ENCODE assay signal across 29 mouse cellular contexts in the genomic region with DNA sequence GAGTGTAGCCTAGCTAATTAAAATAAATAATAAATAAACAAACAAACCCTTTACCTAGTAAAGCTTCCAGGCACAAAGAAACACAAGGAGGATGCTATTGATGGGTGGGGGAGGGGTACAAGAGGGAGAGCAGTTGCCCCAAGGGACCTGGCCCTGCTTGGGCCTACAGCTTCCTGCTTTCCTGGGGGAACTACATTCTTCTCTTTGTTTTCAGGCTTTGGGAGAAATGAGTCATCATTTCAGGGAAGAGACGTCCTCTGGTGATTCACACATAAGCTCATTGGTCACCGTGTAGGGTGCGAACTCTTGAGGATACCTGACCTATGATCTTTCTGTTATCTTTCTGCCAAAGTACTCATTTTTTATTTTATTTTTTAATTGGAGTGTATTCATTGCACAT. TPM values are rescaled to one million over a fixed set of nuclear protein-coding genes. Genes with fewer than 3 reads are reported as not detected.
A peak's percentile ranks its signal among the peaks of the same experiment; 100 is the strongest.
DNase-seq lines count a peak whose midpoint lies in the region; ATAC-seq lines count a peak whose summit lies in the region.
"Had no signal": no experiment of that assay in that cellular context is flagged by ENCODE, and none has a peak within 500 bp of the region (broad histone marks: within the 10 kb centered on the region; RNA-seq: fewer than 3 reads in every experiment).

No protein-coding gene starts in this region.

- peaks cover 4% of the 10 kb centered on the region; the same call in 1 of the 2 replicates for H3K27me3 ChIP-seq in forebrain, embryonic 11.5 days (ENCODE audit: control insufficient read depth, insufficient read depth, low read length)
- H3K27me3 ChIP-seq in forebrain, embryonic 16.5 days (replicated peaks; ENCODE audit: control insufficient read depth, insufficient read depth, low read length), result peaks cover 4% of the 10 kb centered on the region; the same call in 1 of the 2 replicates
- peaks cover 15% of the 10 kb centered on the region; the same call in 1 of the 2 replicates for H3K27me3 ChIP-seq in hindbrain, embryonic 12.5 days

- H3K4me2 ChIP-seq in forebrain, embryonic 11.5 days (ENCODE audit: low read depth, low read length, severe bottlenecking), result no peak overlapping the region
- no peak overlapping the region for H3K4me2 ChIP-seq in forebrain, embryonic 16.5 days (ENCODE audit: low read length)
- H3K4me2 ChIP-seq in hindbrain, embryonic 12.5 days (replicated peaks), result no peak overlapping the region
- H3K4me2 ChIP-seq: forebrain, embryonic 12.5 days; limb, embryonic 13.5 days; liver, embryonic 13.5 days; lung, embryonic 14.5 days; midbrain, embryonic 13.5 days; neural tube, embryonic 12.5 days had no signal

- H3K4me1 ChIP-seq in forebrain, embryonic 11.5 days (replicated peaks; ENCODE audit: control insufficient read depth, insufficient read depth, low read length), result peaks cover 5% of the 10 kb centered on the region; the same call in 1 of the 2 replicates
- peaks cover 10% of the 10 kb centered on the region for H3K4me1 ChIP-seq in forebrain, embryonic 16.5 days (replicated peaks; ENCODE audit: control insufficient read depth, insufficient read depth, low read length)
- H3K4me1 ChIP-seq in hindbrain, embryonic 12.5 days, result peaks cover 11% of the 10 kb centered on the region

- ATAC-seq in forebrain, embryonic 11.5 days (replicated peaks; ENCODE audit: low FRiP score), result no peak
- ATAC-seq in forebrain, embryonic 16.5 days, result no peak
- no peak for ATAC-seq in hindbrain, embryonic 12.5 days (ENCODE audit: low FRiP score)
- ATAC-seq: inflammation-experienced regulatory T-cells, adult 6 months; midbrain, embryonic 13.5 days had no signal

- no peak overlapping the region for H3K4me3 ChIP-seq in forebrain, embryonic 11.5 days (ENCODE audit: low read depth, low read length)
- H3K4me3 ChIP-seq in forebrain, embryonic 16.5 days (replicated peaks; ENCODE audit: low read length), result no peak overlapping the region
- no peak overlapping the region for H3K4me3 ChIP-seq in hindbrain, embryonic 12.5 days
- H3K4me3 ChIP-seq: forebrain, embryonic 12.5 days; limb, embryonic 13.5 days; liver, embryonic 13.5 days; midbrain, embryonic 13.5 days; neural tube, embryonic 12.5 days had no signal

- peak; percentile 41 for DNase-seq in forebrain, embryonic 11.5 days (ENCODE audit: low spot score)
- peak; percentile 12 for DNase-seq in testis, postnatal 10 days (ENCODE audit: low spot score)
- DNase-seq in testis, postnatal 14 days (ENCODE audit: low spot score), result no peak
- DNase-seq in R1 (ENCODE audit: low read depth, low spot score), result peak; percentile 62
- no peak for DNase-seq in gastrocnemius, postnatal 14 days
- no peak for DNase-seq in layer of hippocampus, adult 11-12 months (ENCODE audit: low spot score)
- DNase-seq: cerebellum, adult 18-20 months; cerebellum, postnatal 25 days; embryo, embryonic 11 days; gastrocnemius, postnatal 25 days; heart, postnatal 10 days; liver, embryonic 13.5 days; lung, embryonic 14.5 days; right cerebral cortex, postnatal 4 days; thymus, postnatal 4 days had no signal

- H3K9me3 ChIP-seq in forebrain, embryonic 11.5 days (ENCODE audit: control insufficient read depth, low read length), result no peaks in the 10 kb centered on the region
- H3K9me3 ChIP-seq in forebrain, embryonic 16.5 days (ENCODE audit: control insufficient read depth, low read length), result no peaks in the 10 kb centered on the region
- H3K9me3 ChIP-seq in hindbrain, embryonic 12.5 days (replicated peaks), result no peaks in the 10 kb centered on the region
- H3K9me3 ChIP-seq: forebrain, embryonic 12.5 days; limb, embryonic 13.5 days; liver, embryonic 13.5 days; midbrain, embryonic 13.5 days; neural tube, embryonic 12.5 days had no signal

- no peak overlapping the region for H3K9ac ChIP-seq in forebrain, embryonic 11.5 days (ENCODE audit: low read length)
- no peak overlapping the region for H3K9ac ChIP-seq in forebrain, embryonic 16.5 days (replicated peaks; ENCODE audit: low read depth, low read length)
- H3K9ac ChIP-seq in hindbrain, embryonic 12.5 days, result no peak overlapping the region
- H3K9ac ChIP-seq: forebrain, embryonic 12.5 days; limb, embryonic 13.5 days; liver, embryonic 13.5 days; lung, embryonic 14.5 days; midbrain, embryonic 13.5 days; neural tube, embryonic 12.5 days had no signal

- no peaks in the 10 kb centered on the region for H3K36me3 ChIP-seq in forebrain, embryonic 11.5 days (ENCODE audit: control insufficient read depth, insufficient read depth, low read length)
- no peaks in the 10 kb centered on the region for H3K36me3 ChIP-seq in forebrain, embryonic 16.5 days (ENCODE audit: control insufficient read depth, insufficient read depth)
- no peaks in the 10 kb centered on the region for H3K36me3 ChIP-seq in hindbrain, embryonic 12.5 days
- H3K36me3 ChIP-seq: forebrain, embryonic 12.5 days; limb, embryonic 13.5 days; liver, embryonic 13.5 days; midbrain, embryonic 13.5 days; neural tube, embryonic 12.5 days had no signal

- H3K27ac ChIP-seq in forebrain, embryonic 11.5 days (ENCODE audit: low read depth, low read length), result no peak overlapping the region
- H3K27ac ChIP-seq in forebrain, embryonic 16.5 days (ENCODE audit: low read length), result no peak overlapping the region
- H3K27ac ChIP-seq in hindbrain, embryonic 12.5 days, result no peak overlapping the region
- H3K27ac ChIP-seq: forebrain, embryonic 12.5 days; limb, embryonic 13.5 days; liver, embryonic 13.5 days; midbrain, embryonic 13.5 days; neural tube, embryonic 12.5 days had no signal

- 74% methylated on average over 3 of the region's 3 CpGs for WGBS in forebrain, embryonic 11.5 days
- 72% methylated on average over 3 of the region's 3 CpGs for WGBS in forebrain, embryonic 16.5 days
- 84% methylated on average over 3 of the region's 3 CpGs for WGBS in hindbrain, embryonic 12.5 days

- intact Hi-C loops in gastrocnemius, postnatal 14 days (cut with DNase I; ENCODE audit: low total_unique reads), result no loop called here

RNA-seq across cellular contexts. Expression of a gene that starts 2.3 kb away (rescaled TPM):
- polyA plus RNA-seq in forebrain, embryonic 11.5 days (2014; fragmentation: Nextera tagmentation; extraction: Ambion mirVana), result 0.86 and 1.3 TPM in 2 replicates
- 3.1 and 5.1 TPM in 2 replicates for polyA plus RNA-seq in forebrain, embryonic 16.5 days (2015; fragmentation: Nextera tagmentation; extraction: Ambion mirVana)
- 1 to 10 TPM in 1 of 2 experiments, under 1 TPM in 1; 0.64 to 1.5 TPM for total RNA-seq in gastrocnemius, postnatal 14 days (2021)
- 2.2 and 3.0 TPM in 2 replicates for polyA plus RNA-seq in hindbrain, embryonic 12.5 days (2016; fragmentation: Nextera tagmentation; extraction: Ambion mirVana)

RNA-seq across cellular contexts. Expression of a gene that starts 56.4 kb away (rescaled TPM):
- polyA plus RNA-seq in forebrain, embryonic 11.5 days (2014; fragmentation: Nextera tagmentation; extraction: Ambion mirVana), result not detected in 2 replicates
- not detected in 2 replicates for polyA plus RNA-seq in forebrain, embryonic 16.5 days (2015; fragmentation: Nextera tagmentation; extraction: Ambion mirVana)
- not detected for total RNA-seq in gastrocnemius, postnatal 14 days (2021)
- polyA plus RNA-seq in hindbrain, embryonic 12.5 days (2016; fragmentation: Nextera tagmentation; extraction: Ambion mirVana), result not detected in 2 replicates
- total RNA-seq: adrenal gland, postnatal 36 days; ES-E14; gastrocnemius, postnatal 25 days; layer of hippocampus, adult 18-20 months; layer of hippocampus, postnatal 25 days; left cerebral cortex, postnatal 14 days had no signal
- polyA plus RNA-seq: forebrain, embryonic 12.5 days; hindbrain, embryonic 11.5 days; inflammation-experienced regulatory T-cells, adult 6 months; kidney, embryonic 14.5 days; limb, embryonic 13.5 days; liver, embryonic 13.5 days; lung, embryonic 14.5 days; midbrain, embryonic 13.5 days; neural tube, embryonic 12.5 days had no signal

Comparison
In these comparisons a context has a peak if more than half of its experiments do, and no peak if none do; other contexts are left out.
1. DNase-seq: peak in forebrain, embryonic 11.5 days (single experiment), testis, postnatal 10 days (single experiment) and R1 (single experiment); none in testis, postnatal 14 days (single experiment), gastrocnemius, postnatal 14 days (single experiment) and layer of hippocampus, adult 11-12 months (single experiment).